Mouse (Mus musculus) liver, postnatal 0 days (tissue): ENCODE measurements around the gene Gimap8.

ENCODE experiments used
- CTCF ChIP-seq: sonication (generic); IDR thresholded peaks from 2 replicates; pipeline ENCODE4 v1.5.1; 2016; ENCODE audit warnings: antibody characterized with exemption, low read depth
- EP300 ChIP-seq: IDR thresholded peaks from 2 replicates; pipeline ENCODE4 v1.6.1; 2016; ENCODE audit warnings: antibody characterized with exemption, low read depth, mild to moderate bottlenecking

DNA sequence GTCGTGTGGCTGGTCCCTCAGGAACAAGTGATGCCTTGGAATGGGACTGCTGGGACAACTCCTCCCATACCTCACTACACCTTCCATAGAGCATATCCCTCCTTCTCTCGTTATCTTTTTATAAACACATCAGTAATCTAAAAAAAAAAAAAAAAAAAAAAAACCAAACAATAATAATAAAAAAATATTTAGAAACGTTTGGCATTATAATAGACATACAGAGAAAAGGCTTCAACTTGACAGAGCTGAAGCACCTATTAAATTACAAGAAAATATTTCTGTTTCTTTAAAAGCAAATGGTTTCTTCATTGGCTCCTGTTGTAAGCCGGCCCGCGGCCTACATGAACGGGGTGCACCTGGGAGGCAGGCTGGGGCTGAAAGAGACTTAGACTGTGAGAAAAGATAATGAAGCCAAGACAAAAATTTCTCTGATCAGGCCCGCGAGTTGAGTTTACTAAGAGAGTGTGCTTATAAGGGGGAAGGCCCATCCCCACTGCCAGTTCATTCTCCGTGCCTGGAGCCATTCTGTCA is 28.4 kb downstream of the Gimap8 start:
- TF ChIP-seq CTCF (no peak), EP300 (no peak)
